25 mouse cellular contexts compared by ENCODE assay signal in genomic region chr13:75647513-75647912, GRCm38 (mm10).
"Had no signal": no experiment of that assay in that cellular context is flagged by ENCODE, and none has a peak within 500 bp of the region (broad histone marks: within the 10 kb centered on the region; RNA-seq: fewer than 3 reads in every experiment).

No protein-coding gene starts in this region.

- ATAC-seq: hindbrain, embryonic 16.5 days; inflammation-experienced regulatory T-cells, adult 6 months; intestine, embryonic 15.5 days; intestine, postnatal 0 days had no signal

- H3K36me3 ChIP-seq: heart, embryonic 10.5 days; heart, embryonic 12.5 days; hindbrain, embryonic 10.5 days; hindbrain, embryonic 12.5 days; intestine, embryonic 15.5 days had no signal

- DNase-seq: gastrocnemius, postnatal 14 days; gastrocnemius, postnatal 36 days; heart, adult 11 months; heart, adult 2 months; heart, postnatal 10 days; heart, postnatal 4 days; kidney, adult 18-20 months; kidney, adult 8-10 months; kidney, postnatal 10 days; kidney, postnatal 36 days; layer of hippocampus, adult 9-11 months; layer of hippocampus, postnatal 36 days; left cerebral cortex, postnatal 4 days; liver had no signal

- H3K27me3 ChIP-seq: heart, embryonic 12.5 days; hindbrain, embryonic 12.5 days; intestine, embryonic 15.5 days had no signal

- H3K4me1 ChIP-seq: heart, embryonic 10.5 days; heart, embryonic 12.5 days; hindbrain, embryonic 10.5 days; hindbrain, embryonic 12.5 days; intestine, embryonic 15.5 days had no signal

- H3K27ac ChIP-seq: heart, adult 2 months; heart, embryonic 10.5 days; hindbrain, embryonic 10.5 days; hindbrain, embryonic 12.5 days; hindbrain, embryonic 14.5 days; intestine, embryonic 15.5 days; liver, embryonic 14.5 days had no signal

- H3K4me3 ChIP-seq: heart, adult 2 months; heart, embryonic 10.5 days; heart, embryonic 12.5 days; hindbrain, embryonic 10.5 days; hindbrain, embryonic 12.5 days; intestine, embryonic 15.5 days had no signal

- H3K4me2 ChIP-seq: heart, embryonic 12.5 days; hindbrain, embryonic 12.5 days; hindbrain, embryonic 14.5 days; intestine, embryonic 15.5 days; liver, embryonic 11.5 days had no signal

- H3K9ac ChIP-seq: heart, embryonic 12.5 days; hindbrain, embryonic 12.5 days; hindbrain, embryonic 14.5 days; intestine, embryonic 15.5 days; liver, embryonic 14.5 days had no signal

- H3K9me3 ChIP-seq: heart, embryonic 10.5 days; heart, embryonic 12.5 days; hindbrain, embryonic 12.5 days; intestine, embryonic 15.5 days had no signal
